Mouse (Mus musculus) adrenal gland, adult 8-10 months (tissue): ENCODE results near the gene Rmi1. TPM values are rescaled to one million over a fixed set of nuclear protein-coding genes. Genes with fewer than 3 reads are reported as not detected.
"Not testable (repeated sequence)": the region's sequence is repeated elsewhere in the genome, so short reads cannot be mapped to it uniquely, and the experiment has no call there.

Experiments
- DNase-seq: peaks from one replicate; pipeline ENCODE4 v3.0.0; 2022
- total RNA-seq, 4 experiments: library from RNA; stranded (reverse); gene quantifications; 2 replicates each; pipeline ENCODE4 v1.2.4; 2022

Gene Rmi1
- total RNA-seq, result 10 to 100 TPM; 17.8 to 23.5 (median 21.6) TPM

DNA sequence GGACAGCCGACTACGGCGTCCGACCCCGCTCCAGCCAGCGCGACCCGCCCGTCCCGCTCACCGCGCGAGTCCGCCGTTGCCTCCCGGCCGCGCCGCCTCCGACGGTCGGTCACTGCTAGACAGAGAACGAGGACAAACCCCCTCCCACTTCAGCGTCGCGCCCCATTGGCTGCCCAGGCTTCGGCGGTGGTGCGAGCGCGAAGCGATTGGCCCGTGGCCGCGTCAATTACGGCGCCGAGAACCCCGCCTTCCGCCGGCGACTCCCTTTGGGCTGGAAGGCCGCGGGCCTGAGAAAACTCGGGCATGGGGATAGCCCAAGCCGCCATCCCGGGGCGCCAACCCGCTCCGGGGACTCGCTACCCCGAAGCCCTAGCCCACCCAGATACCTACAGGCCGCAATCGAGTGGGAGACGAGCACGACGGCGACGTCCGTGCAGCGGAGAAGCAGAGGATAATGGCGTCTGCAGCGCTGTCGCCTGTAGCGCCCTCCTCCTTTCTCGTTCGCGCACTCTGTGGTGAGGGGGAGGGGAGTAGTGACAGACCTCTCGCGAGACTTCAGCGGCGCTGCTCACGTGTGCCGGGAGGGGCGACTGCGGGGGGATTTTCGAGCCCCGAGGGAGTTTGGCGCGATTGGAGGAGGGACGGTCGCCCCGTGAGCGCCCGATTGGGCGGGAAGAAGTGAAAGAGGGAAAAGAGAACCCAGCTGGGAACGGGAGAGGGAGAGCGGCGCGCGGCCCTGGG is at the start of gene Rmi1:
TSS of gene Rmi1 (plus strand) at position 246 of the 741 bp plus-strand sequence.
- peak; percentile 95 for DNase-seq

DNA sequence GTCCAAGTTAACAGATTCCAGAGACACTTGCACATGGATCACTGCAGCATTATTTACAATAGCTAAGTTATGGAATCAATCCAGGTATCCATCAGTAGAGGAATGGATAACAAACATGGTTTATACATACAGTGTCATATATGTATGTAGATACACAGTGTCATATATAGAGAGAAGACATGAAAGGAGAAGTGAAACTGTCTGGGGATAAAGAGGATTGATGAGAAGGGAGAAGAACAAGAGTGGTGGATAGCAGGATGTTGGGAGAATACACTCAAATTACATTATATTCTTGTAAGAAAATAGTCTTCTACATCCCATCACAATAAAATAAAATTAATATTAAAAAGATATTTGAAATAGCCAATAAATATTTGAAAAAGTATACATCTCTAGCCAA is 49.1 kb upstream of the Rmi1 start:
- DNase-seq, result no peak

DNA sequence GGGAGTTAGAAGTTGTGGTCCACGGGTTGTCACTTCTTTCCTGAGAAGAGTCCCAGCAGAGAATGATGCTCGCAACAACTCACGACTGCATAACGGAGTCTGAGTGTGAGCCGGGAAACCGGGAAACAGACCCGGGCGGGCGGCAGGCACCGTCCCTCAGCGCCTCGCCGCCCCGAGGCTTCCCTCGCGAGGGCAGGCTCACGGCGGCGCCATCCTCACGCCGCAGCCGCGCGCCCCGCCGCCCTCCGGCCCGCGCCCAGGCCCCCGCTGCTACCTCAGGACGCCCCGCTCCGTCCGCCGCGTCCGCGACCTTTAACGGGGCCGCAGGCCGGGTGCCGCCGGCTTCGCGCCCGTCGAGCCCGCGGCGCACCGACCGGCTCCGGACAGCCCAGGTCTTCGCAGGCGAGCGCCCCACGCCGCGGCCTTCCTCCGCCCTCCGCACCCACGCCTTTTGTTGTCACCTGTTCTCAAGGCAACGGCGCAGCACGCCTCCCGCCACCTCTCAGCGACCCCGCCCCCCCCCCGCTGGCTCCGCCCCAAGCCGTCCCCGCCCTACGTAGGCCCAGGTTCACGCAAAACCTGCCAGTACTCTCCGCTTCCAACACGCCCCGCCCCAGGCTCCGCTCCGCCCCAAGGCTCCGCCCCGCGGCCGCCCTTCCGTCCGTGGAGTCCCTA is 43.3 kb upstream of the Rmi1 start, which contains the start of gene Kif27:
TSS of gene Kif27 (minus strand) at position 494 of the 675 bp plus-strand sequence.
- DNase-seq, result peak; percentile 70

DNA sequence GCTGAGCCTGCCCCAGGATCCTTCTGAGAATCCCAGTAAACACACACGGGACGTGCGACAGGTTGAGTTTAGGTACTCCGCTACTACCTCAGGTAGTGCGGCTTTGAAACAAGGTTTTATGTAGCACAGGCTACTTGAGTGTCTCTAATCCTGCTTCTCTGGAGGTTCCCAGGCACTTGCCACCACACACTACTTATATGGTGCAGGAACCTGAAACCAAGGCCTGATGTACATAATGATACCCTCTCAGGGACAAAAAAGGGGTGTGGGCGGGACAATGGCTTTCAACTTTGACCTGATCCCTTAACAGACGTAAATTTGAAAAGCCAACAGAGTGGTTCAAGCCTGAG is 42.8 kb upstream of the Rmi1 start:
- DNase-seq, result no peak

DNA sequence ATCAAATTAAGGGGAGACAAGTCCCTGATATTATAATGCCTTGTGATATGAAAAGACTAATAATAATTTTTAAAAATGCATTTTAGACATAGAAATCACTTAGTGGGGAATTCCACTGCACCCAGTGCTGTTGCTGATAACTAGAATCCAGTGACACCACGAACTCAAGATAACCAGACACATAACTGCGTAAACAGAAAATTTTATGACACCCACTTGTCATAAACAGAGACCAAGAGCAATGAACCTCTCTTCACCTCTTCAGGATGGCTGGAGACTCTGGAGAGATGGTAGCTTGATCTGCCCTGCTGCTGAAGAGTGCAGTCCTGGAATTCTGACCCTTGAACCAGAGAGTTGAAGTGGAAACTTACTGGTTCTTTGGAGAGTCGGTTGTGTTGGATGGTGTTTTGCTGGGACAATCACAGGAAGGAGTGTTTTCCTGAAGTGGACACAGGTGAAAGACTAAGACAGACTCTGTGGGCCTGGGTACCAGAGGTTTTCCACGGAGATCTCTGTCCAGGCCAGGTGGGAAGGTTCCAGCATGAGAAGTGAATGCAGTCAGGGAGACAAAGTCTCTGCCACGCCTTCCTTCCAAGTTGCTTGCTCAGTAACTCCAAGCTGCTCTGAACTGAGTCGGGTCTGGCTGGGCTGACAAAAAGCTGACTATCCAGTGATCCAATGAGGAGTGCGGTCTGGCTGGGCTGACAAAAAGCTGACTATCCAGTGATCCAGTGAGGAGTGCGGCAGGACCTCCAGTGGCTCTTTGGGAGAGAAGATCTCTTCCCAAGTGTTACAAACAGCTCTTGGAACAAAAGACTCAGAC is 37.5 kb upstream of the Rmi1 start:
- no peak for DNase-seq

DNA sequence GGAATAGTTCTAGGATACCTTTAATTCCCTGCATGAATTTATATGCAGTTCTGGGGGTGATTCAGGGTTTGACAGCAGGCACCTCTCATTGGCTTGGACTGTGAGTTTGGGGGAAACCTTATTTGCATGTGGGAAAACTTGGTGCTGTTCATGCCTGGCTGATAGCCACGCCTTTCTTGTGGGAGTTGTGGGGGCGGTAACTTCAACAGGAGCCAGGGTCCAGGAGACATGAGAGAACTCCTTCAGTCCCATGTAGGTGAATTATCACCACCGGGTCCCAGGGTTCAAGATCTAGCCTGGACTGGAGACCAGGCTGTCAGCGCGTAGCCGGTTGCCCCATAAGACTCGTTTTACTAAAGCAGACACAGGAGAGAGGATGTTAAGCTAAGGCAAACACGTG is 36.9 kb upstream of the Rmi1 start:
- DNase-seq, result not testable (repeated sequence)

DNA sequence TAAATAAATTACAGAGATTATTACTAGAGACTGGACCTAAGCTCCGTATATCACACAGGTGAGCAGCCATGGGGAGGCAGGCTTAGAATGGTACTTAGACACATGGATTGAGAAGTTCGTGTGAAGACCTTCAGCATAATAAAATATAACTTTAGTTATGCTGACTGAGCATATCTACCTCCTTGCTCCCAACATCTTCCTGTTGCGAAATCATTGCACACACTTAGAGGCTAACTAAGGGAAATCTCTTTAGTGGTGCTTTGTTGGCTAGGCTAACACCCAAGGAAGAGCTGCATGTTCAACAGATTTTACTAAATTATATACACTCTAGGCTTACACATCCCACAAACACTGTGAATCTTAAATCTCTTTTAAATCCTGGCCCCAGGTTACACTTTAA is 35.7 kb upstream of the Rmi1 start:
- DNase-seq, result no peak

DNA sequence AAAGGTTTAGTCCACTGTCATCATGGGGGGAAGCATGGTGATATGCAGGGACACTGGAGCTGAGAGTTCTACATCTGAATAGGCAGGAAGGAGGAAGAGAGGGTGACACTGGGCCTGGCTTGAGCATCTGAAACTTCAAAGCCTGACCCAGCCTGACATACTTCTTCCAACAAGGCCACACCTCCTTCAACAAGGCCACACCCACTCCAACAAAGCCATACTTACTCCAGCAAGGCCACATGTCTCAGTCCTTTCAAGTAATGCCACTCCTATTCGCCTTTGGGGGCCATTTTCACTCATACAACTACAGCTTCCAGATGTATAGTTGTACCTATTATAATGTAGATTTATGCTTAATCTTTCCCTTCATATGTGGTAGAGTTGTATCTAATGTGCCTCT is 34.4 kb upstream of the Rmi1 start:
- DNase-seq, result no peak

DNA sequence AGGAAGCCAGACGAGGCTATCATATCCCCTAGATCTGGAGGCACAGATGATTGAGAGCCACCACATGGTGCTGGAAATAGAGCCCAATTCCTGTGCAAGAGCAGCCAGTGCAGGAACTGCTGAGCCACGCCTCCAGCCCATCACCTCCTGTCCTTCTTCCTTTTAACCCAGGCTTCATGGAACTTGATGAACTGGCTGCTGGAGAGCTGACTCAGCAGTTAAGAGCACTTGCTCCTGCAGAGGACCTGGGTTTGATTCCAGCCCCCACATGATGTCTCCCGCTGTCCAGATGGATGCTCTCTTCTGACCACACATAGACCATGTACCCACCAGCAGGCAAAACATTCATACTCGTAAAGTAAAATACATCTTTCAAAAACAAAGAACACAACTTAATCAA is 33.2 kb upstream of the Rmi1 start:
- no peak for DNase-seq

DNA sequence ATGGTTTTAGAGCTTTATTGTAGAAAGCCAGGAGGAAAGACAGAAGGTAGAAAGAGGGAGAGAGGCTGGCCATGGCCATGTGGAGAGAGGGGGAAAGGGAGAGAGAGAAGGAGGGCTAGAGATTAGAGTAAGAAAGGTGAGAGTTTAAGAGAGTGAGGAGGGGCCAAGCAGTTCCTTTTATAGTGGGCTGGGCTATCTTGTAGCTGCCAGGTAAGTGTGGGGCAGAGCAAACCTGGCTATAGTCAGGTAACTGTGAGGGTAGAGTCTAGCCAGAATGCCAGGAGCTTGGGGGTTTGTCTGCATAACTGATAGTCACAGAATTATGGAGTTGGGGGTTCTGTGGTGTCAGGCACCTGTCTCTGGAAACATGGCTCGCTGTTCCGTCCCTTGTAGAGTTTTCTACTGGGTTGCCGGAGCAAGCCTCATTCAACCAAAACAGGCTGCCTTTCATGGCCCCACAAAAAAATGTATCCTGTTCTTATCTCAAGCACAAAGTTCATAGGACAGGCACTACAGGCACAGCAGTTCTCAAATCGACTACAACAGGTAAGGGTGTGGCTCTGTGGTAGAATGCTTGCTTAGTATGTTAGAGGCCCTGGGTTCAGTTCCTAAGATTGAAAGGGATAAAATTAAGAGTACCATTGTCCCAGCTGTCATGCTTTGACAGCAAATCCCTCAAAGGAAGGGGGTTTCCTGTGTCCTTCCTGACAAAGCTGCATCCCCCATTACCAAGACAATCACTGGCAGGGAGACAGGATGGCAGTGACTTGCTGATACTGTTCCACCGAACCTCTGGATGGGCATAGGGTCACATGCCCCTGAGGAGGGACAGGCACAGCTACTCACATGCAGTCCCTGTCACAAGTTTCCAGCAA is 29.5 kb upstream of the Rmi1 start:
- DNase-seq, result no peak

DNA sequence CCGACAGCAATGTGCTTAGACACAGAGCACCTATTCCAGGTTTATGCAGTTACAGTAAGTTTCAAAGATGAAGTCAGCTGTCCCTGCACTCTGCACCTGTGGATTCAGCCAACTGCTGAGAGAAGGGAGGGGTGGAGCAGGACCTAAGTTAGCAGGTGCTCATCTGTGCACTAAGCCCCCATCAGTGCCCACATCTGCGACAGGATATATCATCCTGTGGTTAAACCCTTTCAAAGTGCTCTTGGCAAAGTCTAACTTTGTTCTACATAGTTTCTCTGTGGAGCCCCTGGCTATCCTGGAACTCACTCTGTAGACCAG is 28.9 kb upstream of the Rmi1 start:
- no peak for DNase-seq

DNA sequence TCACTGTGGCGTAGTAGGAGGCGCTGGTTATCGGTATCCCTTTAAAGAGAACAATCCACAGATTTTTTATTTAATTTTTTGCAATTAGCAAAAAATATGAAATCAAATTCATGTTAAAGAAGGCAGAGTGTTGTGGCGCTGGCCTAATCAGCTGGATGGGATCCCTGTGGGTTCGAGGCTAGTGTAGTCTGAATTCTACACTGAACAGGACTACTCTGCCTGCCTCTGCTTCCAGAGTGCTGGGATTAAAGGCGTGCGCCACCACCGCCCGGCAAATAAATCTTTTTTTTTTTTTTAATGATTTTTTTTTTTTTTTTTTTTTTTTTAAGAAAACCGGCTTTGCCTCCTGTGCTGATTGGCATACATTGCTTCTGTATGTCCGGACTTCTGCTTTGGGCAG is 17.7 kb upstream of the Rmi1 start:
- DNase-seq, result no peak

DNA sequence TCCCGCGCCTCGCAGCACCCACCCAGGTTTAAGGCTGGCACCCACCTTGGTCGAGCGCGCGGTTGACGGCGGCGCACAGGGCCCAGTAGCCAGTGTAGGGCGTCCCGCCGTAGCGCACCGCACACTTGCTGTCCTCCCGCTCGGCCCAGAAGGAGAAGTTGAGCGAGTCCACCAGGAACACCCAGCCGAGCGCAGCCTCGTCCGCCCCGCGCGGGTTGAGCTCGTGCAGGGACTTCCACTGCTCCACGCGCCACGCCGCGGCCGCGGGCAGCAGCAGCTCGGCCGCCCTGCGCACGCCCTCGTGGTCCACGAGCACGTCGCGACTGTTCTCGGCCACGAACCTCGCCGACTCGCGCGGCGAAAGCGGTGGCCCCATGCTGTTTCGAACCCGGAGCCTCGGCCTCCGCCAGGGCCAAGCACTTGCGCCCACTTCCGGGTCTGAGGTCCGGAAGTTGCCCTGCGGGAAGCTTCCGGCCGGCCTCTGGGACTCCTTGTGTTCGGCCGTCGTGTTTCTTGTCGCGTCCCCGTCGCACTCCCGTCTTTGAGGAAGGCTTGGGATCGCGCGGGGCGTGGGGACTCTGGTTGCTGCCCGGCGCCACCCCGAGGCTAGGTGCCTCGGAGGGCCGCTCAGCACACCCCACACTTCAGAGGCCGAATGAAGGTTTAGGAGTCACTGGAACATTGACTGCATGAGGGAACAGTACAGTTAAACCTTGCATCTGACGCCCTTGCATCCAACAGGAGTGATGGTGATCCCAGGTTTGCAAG is 17.1 kb upstream of the Rmi1 start, which contains the start of gene 2210016F16Rik:
TSS of gene 2210016F16Rik (minus strand) at position 447 of the 768 bp plus-strand sequence.
- DNase-seq, result peak; percentile 50

DNA sequence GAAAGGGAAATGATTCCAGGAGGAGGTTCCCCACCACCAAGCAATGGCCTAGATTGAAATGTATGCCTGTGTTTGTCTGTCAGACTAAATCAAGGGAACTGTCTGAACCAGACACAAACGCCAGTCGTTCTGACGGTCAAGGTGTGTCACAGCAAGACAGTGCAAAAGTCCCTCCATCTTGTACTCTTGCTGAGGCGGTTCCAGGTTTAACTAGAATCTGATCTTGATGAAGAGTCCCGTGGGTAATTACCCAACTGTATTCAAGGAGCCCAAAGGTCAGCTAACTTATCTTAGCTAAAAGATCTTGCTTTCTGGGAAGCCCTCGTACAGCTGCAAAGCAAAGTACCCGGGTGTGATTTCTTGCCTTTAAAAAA is 16.5 kb upstream of the Rmi1 start:
- DNase-seq, result no peak

DNA sequence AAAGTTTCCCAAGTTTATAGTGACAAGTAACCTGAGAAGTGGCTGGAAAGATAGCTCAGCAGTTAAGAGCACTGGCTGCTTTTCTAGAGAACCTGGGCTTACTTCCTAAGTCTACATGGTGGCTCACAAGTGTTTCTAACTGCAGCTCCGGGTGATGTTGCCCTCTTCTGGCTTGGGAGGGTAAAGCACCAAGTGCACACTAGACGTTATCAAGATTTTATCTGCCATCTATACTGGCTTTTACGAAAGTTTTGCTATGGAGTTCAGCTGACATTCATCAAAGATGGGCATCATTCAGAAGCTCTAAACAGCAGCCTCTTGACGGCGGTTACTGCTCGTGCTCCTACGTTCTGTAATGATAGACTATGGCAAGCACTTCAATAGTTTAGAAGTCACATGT is 14.1 kb upstream of the Rmi1 start:
- peak; percentile 55 for DNase-seq

DNA sequence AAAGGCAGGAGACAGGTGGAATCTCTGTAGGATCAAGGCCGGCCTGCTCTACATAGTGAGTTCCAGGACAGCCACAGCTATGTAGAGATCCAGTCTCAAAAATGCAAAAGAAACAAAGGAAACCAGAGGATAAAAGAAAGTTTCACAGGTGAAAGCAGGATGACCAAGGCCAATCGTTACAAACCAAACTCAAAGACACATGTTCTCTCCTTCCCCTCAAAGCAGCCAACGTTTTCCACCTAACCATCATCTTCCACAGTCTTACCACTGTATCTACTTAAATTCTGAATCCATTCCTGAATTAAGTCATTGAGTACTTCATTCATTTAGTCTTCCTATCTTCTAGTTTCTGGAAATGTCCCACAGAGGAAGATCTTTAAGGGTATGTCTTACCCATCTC is 13.7 kb upstream of the Rmi1 start:
- DNase-seq, result no peak

DNA sequence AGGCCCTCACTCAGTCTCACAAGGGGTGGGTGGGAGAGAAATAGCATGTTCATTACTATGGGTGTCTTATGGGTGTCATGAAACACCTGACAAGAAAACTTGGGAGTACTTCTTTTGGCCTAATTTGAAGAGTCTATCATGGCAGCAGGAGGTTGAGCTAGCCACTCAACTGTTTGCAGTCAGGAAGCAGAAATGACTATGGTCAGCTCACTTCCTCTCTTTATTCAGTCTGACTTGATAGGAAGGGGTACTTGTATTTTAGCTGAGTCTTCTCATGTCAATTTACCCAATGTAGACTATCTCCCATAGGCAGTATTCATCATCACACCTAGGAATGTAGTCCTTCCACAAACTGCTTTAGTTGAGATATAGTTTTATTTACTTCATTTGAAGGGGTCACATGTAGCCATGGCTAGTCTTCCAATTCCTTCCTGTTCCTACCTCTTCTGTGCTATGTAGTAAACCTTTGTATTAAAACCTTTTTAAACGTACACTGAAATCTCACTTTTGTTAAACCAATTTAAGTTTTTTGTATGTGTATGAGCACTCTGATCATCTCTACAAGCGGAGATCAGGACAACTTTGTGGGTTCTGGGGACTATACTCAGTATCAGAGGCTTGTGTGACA is 12.6 kb upstream of the Rmi1 start:
- no peak for DNase-seq

DNA sequence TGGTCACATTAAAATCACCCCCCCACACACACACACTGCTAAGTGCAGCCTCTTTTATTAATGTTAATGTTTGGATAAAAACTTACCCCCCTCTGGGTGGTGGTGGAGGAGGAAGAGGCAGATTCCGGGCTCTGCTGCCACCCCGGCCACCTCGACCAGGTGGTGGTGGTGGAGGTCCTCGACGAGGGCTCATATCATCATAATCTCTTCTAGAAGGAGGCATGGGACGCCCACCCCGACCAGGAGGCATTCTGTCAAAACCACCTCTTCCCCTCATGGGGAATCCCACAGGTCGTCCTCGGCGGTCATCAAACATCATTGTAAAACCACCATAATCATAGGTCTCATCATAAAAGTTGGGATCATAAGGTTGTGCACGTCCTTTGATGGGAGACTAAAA is 7.7 kb upstream of the Rmi1 start:
- DNase-seq, result not testable (repeated sequence)

DNA sequence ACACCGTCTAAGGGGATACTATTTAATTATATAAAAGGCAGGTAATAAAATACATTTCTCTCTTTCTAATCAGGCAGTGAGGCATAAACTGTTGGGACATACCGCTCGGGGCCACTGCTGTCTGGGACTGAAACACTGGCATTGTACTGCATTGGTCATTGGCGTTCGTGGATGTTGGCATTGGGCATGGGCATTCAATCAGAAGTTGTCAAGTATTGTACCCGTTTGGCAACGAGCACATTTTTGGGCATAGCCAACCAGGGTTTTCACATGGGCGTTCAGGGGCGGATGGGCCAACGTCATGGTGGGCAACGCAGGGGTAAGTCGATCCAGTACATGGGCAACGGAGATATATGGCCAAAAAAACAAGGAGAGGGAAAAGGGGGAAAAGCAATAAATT is 4.4 kb upstream of the Rmi1 start:
- DNase-seq, result no peak

DNA sequence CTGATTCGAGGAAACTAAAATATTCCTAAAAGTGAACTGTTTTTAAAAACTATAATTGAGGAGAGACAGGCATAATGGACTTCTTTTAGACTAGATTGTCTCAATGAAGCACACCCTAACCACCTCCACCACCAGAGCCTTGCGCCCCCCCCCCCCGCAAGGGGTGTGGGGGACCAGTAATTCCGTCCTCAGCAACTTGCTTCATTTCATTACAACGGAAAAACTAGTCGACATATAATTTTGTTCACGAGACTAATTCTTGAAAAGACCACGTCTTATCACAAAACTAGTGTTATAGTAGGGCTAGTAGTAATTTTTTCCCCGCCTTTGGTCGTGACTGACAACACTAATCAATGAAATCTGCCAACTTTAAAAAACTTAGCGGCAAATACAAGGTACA is 1.5 kb upstream of the Rmi1 start:
- no peak for DNase-seq
